Mouse (Mus musculus) ES-E14 (cell line): ENCODE measurements around the gene Hoxa3. TPM values are rescaled to one million over a fixed set of nuclear protein-coding genes. Genes with fewer than 3 reads are reported as not detected.
A peak's percentile ranks its signal among the peaks of the same experiment; 100 is the strongest.

Experiments used
- DNase-seq: peaks from one replicate; pipeline ENCODE4 v3.0.0-alpha.2; 2013; ENCODE audit warnings: low read depth, low spot score
- H3K27ac ChIP-seq: 2 replicates; pipeline ENCODE4 v1.5.1; 2012; ENCODE audit warnings: low read depth, mild to moderate bottlenecking, low read length, moderate library complexity, mixed read lengths; ENCODE audit not compliant: poor library complexity, insufficient read depth, severe bottlenecking
- H3K36me3 ChIP-seq: 2 replicates; pipeline ENCODE4 v1.6.1; 2012; ENCODE audit warnings: mild to moderate bottlenecking, low read length, moderate library complexity, mixed read lengths; ENCODE audit not compliant: control insufficient read depth, poor library complexity, insufficient read depth, severe bottlenecking
- H3K4me1 ChIP-seq, 2 experiments: fragments of 150-350 bp in 1 of 2; sonication (generic) in 1 of 2; 2 replicates each; pipeline ENCODE4 v1.6.1; 2012; ENCODE audit warnings: low read length in 2 of 2, mild to moderate bottlenecking in 1 of 2, mixed read lengths in 1 of 2; ENCODE audit not compliant: control insufficient read depth in 2 of 2, insufficient read depth in 2 of 2, poor library complexity in 1 of 2
- H3K4me3 ChIP-seq, 2 experiments: fragments of 150-350 bp in 1 of 2; sonication (generic) in 1 of 2; 2 replicates each; pipeline ENCODE4 v1.5.1; 2012; ENCODE audit warnings: low read length in 2 of 2, low read depth in 1 of 2, mild to moderate bottlenecking in 1 of 2, mixed read lengths in 1 of 2; ENCODE audit not compliant: insufficient read depth in 1 of 2, poor library complexity in 1 of 2, severe bottlenecking in 1 of 2
- H3K9ac ChIP-seq: 2 replicates; pipeline ENCODE4 v1.6.1; 2012; ENCODE audit warnings: low read depth, mild to moderate bottlenecking, low read length, mixed read lengths; ENCODE audit not compliant: poor library complexity, insufficient read depth, severe bottlenecking
- H3K9me3 ChIP-seq: fragments of 150-350 bp; sonication (generic); 2 replicates; pipeline ENCODE4 v1.6.1; 2012; ENCODE audit warnings: low read depth, mild to moderate bottlenecking, low read length; ENCODE audit not compliant: control insufficient read depth, insufficient read depth
- CHD2 ChIP-seq: IDR thresholded peaks from 2 replicates; pipeline ENCODE4 v1.6.1; 2014; ENCODE audit warnings: mild to moderate bottlenecking, low read depth, low read length, inconsistent platforms
- HCFC1 ChIP-seq: IDR thresholded peaks from 2 replicates; pipeline ENCODE4 v1.6.1; 2012; ENCODE audit warnings: low read length, inconsistent platforms, borderline replicate concordance; ENCODE audit not compliant: insufficient read depth
- MAFK ChIP-seq: IDR thresholded peaks from 2 replicates; pipeline ENCODE4 v1.6.1; 2014; ENCODE audit warnings: mild to moderate bottlenecking, low read depth, low read length, inconsistent platforms; ENCODE audit not compliant: insufficient read depth
- ZC3H11A ChIP-seq: IDR thresholded peaks from 2 replicates; pipeline ENCODE4 v1.6.1; 2012; ENCODE audit warnings: low read depth, mild to moderate bottlenecking, inconsistent platforms, low read length, borderline replicate concordance
- ZNF384 ChIP-seq: IDR thresholded peaks from 2 replicates; pipeline ENCODE4 v1.6.1; 2012; ENCODE audit warnings: low read depth, low read length, inconsistent platforms
- in situ Hi-C, 2 experiments: fragments of 600-800 bp; cut with MboI; formaldehyde crosslinking; loops; one replicate each; pipeline ENCODE4 v1.15.1; 2025; ENCODE audit warnings: low sequenced_read_pairs in 2 of 2, inconsistent platforms in 1 of 2; ENCODE audit not compliant: unreplicated experiment in 2 of 2
- total RNA-seq: library from RNA; depleted of rRNA; stranded (reverse); fragments of 300-350 nt; gene quantifications from 2 replicates; pipeline ENCODE4 v1.2.3, GENCODE M21; 2012

Gene Hoxa3
- total RNA-seq, 1 experiment: 0.27 TPM

DNA sequence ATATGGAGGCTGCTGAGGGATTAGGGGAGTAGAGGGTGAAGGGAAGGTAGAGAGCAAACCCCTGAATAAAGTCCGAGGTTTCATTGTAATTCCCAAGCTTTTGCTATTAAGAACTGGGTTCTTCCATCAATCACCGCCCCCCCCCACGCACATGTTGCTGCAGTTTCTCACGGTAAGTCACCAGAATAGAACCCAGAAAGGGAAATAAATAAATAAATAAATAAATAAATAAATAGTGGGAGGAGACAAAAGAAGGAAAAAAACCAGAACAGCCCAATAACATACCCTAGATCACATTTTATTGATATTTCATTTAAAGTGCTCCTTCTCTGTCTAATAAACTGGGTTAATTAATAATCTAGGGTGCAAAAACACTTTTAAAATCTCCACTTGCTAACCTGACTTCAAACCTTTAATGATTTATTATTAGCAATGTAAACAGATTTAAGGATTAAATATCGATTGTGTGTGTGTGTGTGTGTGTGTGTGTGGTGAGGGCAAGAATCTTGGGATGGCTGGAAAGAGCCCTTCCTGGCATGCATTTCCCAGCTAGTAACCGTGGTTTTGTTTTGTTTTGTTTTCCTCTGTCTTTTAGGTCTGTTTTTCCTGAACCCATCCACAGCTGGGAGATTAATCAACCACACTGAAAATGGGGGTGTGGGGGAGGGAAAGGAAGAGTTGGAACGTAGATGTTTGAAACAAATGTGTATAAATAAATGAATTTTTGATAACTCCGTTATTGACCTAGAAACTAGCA is 51.6 kb downstream of the Hoxa3 start:
- DNase-seq: no peak
- Histone ChIP-seq H3K4me3 (no peak overlapping the region), H3K9ac (no peak overlapping the region), H3K36me3 (no peaks in the 10 kb centered on the region), H3K4me1 (peaks cover 4 to 24% of the 10 kb centered on the region in 2 experiments; a peak in 1 of 4 replicates), H3K9me3 (no peaks in the 10 kb centered on the region), H3K27ac (no peak overlapping the region)
- TF ChIP-seq CHD2: no peak
- no peak for TF ChIP-seq HCFC1
- TF ChIP-seq ZC3H11A: no peak
- TF ChIP-seq MAFK: no peak
- no peak for TF ChIP-seq ZNF384
- in situ Hi-C loops: loop anchor here (10.0 kb wide), 3 partner anchors 63 to 987 kb away; partner anchors contain the start of genes Hoxa7 (in 2 of the 2) and Evx1 (in 1 of the 2)

GRCm38 (mm10) chr6:52160511-52161335 is 52.4 kb downstream of the Hoxa3 start:
- DNase-seq: no peak
- Histone ChIP-seq H3K9me3 (no peaks in the 10 kb centered on the region), H3K9ac (no peak overlapping the region), H3K4me1 (peaks cover 4 to 24% of the 10 kb centered on the region in 2 experiments; a peak in 1 of 4 replicates), H3K36me3 (no peaks in the 10 kb centered on the region), H3K27ac (no peak overlapping the region), H3K4me3 (no peak overlapping the region)
- in situ Hi-C loops: loop anchor here (10.0 kb wide), 3 partner anchors 64 to 986 kb away; partner anchors contain the start of genes Hoxa7 (in 2 of the 2) and Evx1 (in 1 of the 2)
- TF ChIP-seq ZNF384: no peak
- TF ChIP-seq MAFK: no peak
- no peak for TF ChIP-seq HCFC1
- no peak for TF ChIP-seq ZC3H11A
- no peak for TF ChIP-seq CHD2

- no peak overlapping the region for H3K9ac ChIP-seq
Measured at GRCm38 (mm10) chr6:52159979-52160378, 53.2 kb downstream of the Hoxa3 start.

GRCm38 (mm10) chr6:52159164-52159761 is 53.9 kb downstream of the Hoxa3 start:
- Histone ChIP-seq H3K36me3 (no peaks in the 10 kb centered on the region), H3K9ac (peak overlapping the region; percentile 23; the same call in 1 of the 2 replicates), H3K4me1 (peaks cover 4 to 22% of the 10 kb centered on the region in 2 experiments; a peak in 1 of 4 replicates), H3K4me3 (peak overlapping the region; percentile 78 to 90), H3K9me3 (no peaks in the 10 kb centered on the region), H3K27ac (no peak overlapping the region)
- TF ChIP-seq ZNF384 (no peak), CHD2 (no peak), MAFK (no peak), ZC3H11A (no peak), HCFC1 (no peak)
- in situ Hi-C loops: no loop called here
- no peak for DNase-seq

More at GRCm38 (mm10) chr6:52159979-52160378, 53.2 kb downstream of the Hoxa3 start:
- H3K36me3 ChIP-seq: no peaks in the 10 kb centered on the region
- no peak overlapping the region for H3K4me3 ChIP-seq
- no peaks in the 10 kb centered on the region for H3K9me3 ChIP-seq
- DNase-seq: no peak
- H3K27ac ChIP-seq: no peak overlapping the region
- TF ChIP-seq ZC3H11A (no peak), HCFC1 (no peak), CHD2 (no peak), MAFK (no peak), ZNF384 (no peak)
- peaks cover 4 to 23% of the 10 kb centered on the region in 2 experiments; a peak in 1 of 4 replicates for H3K4me1 ChIP-seq
- in situ Hi-C loops: loop anchor here (10.0 kb wide), 3 partner anchors 65 to 985 kb away; partner anchors contain the start of genes Hoxa7 (in 2 of the 2) and Evx1 (in 1 of the 2)
